Mouse (Mus musculus) liver, embryonic 15.5 days (tissue): ENCODE data around the gene Lrrn1. TPM values are rescaled to one million over a fixed set of nuclear protein-coding genes. Genes with fewer than 3 reads are reported as not detected.

Experiments
- ATAC-seq: fragments of 200-750 bp; cut with Nextera tagmentation; 2 replicates; pipeline ENCODE4 v1.8.0; 2017; ENCODE audit warnings: moderate number of reproducible peaks, mild to moderate bottlenecking, moderate library complexity; ENCODE audit not compliant: insufficient read depth
- H3K27ac ChIP-seq: fragments of 300-500 bp; sonication (generic); replicated peaks from 2 replicates; pipeline ENCODE4 v1.5.1; 2015; ENCODE audit warnings: mild to moderate bottlenecking, inconsistent platforms
- H3K27me3 ChIP-seq: fragments of 300-500 bp; sonication (generic); 2 replicates; pipeline ENCODE4 v1.6.1; 2015; ENCODE audit warnings: mild to moderate bottlenecking, inconsistent platforms
- H3K36me3 ChIP-seq: fragments of 300-500 bp; sonication (generic); replicated peaks from 2 replicates; pipeline ENCODE4 v1.6.1; 2015; ENCODE audit warnings: moderate library complexity, mild to moderate bottlenecking, inconsistent platforms
- H3K4me1 ChIP-seq: fragments of 300-500 bp; sonication (generic); replicated peaks from 2 replicates; pipeline ENCODE4 v1.6.1; 2015; ENCODE audit warnings: inconsistent platforms
- H3K4me2 ChIP-seq: fragments of 300-500 bp; sonication (generic); 2 replicates; pipeline ENCODE4 v1.6.1; 2015; ENCODE audit warnings: moderate library complexity, mild to moderate bottlenecking, inconsistent platforms
- H3K4me3 ChIP-seq: fragments of 300-500 bp; sonication (generic); replicated peaks from 2 replicates; pipeline ENCODE4 v1.5.1; 2015; ENCODE audit warnings: mild to moderate bottlenecking, inconsistent platforms
- H3K9ac ChIP-seq: fragments of 300-500 bp; sonication (generic); 2 replicates; pipeline ENCODE4 v1.6.1; 2015; ENCODE audit warnings: moderate library complexity, mild to moderate bottlenecking, inconsistent platforms
- H3K9me3 ChIP-seq: fragments of 300-500 bp; sonication (generic); replicated peaks from 2 replicates; pipeline ENCODE4 v1.6.1; 2016; ENCODE audit warnings: inconsistent platforms
- WGBS: fragments of 180-500 bp; shearing (Covaris S2); methylation state at CpG from one replicate; pipeline ENCODE4 v1.1.7; 2015; ENCODE audit warnings: mixed read lengths; ENCODE audit not compliant: insufficient replicate concordance; 5-methylcytosine and 5-hydroxymethylcytosine counted together
- polyA plus RNA-seq: library from polyadenylated mRNA; unstranded; fragments of >200 nt; fragmentation: Nextera tagmentation; extraction: Ambion mirVana; gene quantifications from 2 replicates; pipeline ENCODE4 v1.2.1, GENCODE M21; 2015

The Lrrn1 gene
- polyA plus RNA-seq, 1 experiment from 2014 or later = 0.66 TPM

- ATAC-seq = no peak
- no peak overlapping the region for H3K4me3 ChIP-seq
- H3K4me1 ChIP-seq = no peaks in the 10 kb centered on the region
- H3K9me3 ChIP-seq = no peaks in the 10 kb centered on the region
- H3K27ac ChIP-seq = no peak overlapping the region
- H3K9ac ChIP-seq = no peak overlapping the region
- no peak overlapping the region for H3K4me2 ChIP-seq
- H3K27me3 ChIP-seq = no peaks in the 10 kb centered on the region
- WGBS = 54% methylated on average over 4 of the region's 4 CpGs
- no peaks in the 10 kb centered on the region for H3K36me3 ChIP-seq
Observed at GRCm38 (mm10) chr6:107541918-107542317, 12.3 kb downstream of the Lrrn1 start.

- no peaks in the 10 kb centered on the region for H3K27me3 ChIP-seq
- H3K4me1 ChIP-seq = no peaks in the 10 kb centered on the region
- no peak for ATAC-seq
- no peak overlapping the region for H3K27ac ChIP-seq
- no peak overlapping the region for H3K4me2 ChIP-seq
- 54% methylated on average over 2 of the region's 2 CpGs for WGBS
- H3K9me3 ChIP-seq = no peaks in the 10 kb centered on the region
- no peak overlapping the region for H3K4me3 ChIP-seq
- H3K9ac ChIP-seq = no peak overlapping the region
- no peaks in the 10 kb centered on the region for H3K36me3 ChIP-seq
Observed at GRCm38 (mm10) chr6:107546272-107546671, 16.7 kb downstream of the Lrrn1 start.

- H3K9me3 ChIP-seq = no peaks in the 10 kb centered on the region
- no peak overlapping the region for H3K4me2 ChIP-seq
- 47% methylated on average over 1 of the region's 1 CpGs for WGBS
- no peaks in the 10 kb centered on the region for H3K36me3 ChIP-seq
- no peak overlapping the region for H3K9ac ChIP-seq
- no peak for ATAC-seq
- H3K4me1 ChIP-seq = no peaks in the 10 kb centered on the region
- no peak overlapping the region for H3K27ac ChIP-seq
- H3K4me3 ChIP-seq = no peak overlapping the region
- no peaks in the 10 kb centered on the region for H3K27me3 ChIP-seq
Observed at GRCm38 (mm10) chr6:107552511-107552910, 22.9 kb downstream of the Lrrn1 start.

GRCm38 (mm10) chr6:107555364-107555763 is 25.8 kb downstream of the Lrrn1 start:
- no peak overlapping the region for H3K9ac ChIP-seq
- no peaks in the 10 kb centered on the region for H3K27me3 ChIP-seq
- H3K4me2 ChIP-seq = no peak overlapping the region
- H3K27ac ChIP-seq = no peak overlapping the region
- WGBS = 66% methylated on average over 5 of the region's 5 CpGs
- ATAC-seq = no peak
- H3K4me1 ChIP-seq = no peaks in the 10 kb centered on the region
- H3K9me3 ChIP-seq = no peaks in the 10 kb centered on the region
- no peak overlapping the region for H3K4me3 ChIP-seq
- no peaks in the 10 kb centered on the region for H3K36me3 ChIP-seq

- WGBS = 54% methylated on average over 3 of the region's 3 CpGs
- H3K4me3 ChIP-seq = no peak overlapping the region
Observed at GRCm38 (mm10) chr6:107556996-107557395, 27.4 kb downstream of the Lrrn1 start.

GRCm38 (mm10) chr6:107557806-107558205 is 28.2 kb downstream of the Lrrn1 start:
- Histone ChIP-seq H3K36me3 (no peaks in the 10 kb centered on the region), H3K4me2 (no peak overlapping the region), H3K9ac (no peak overlapping the region), H3K27ac (no peak overlapping the region), H3K9me3 (no peaks in the 10 kb centered on the region), H3K4me3 (no peak overlapping the region), H3K27me3 (no peaks in the 10 kb centered on the region), H3K4me1 (no peaks in the 10 kb centered on the region)
- ATAC-seq = no peak
- WGBS = 71% methylated on average over 3 of the region's 3 CpGs

More at GRCm38 (mm10) chr6:107556996-107557395, 27.4 kb downstream of the Lrrn1 start:
- Histone ChIP-seq H3K4me1 (no peaks in the 10 kb centered on the region), H3K27ac (no peak overlapping the region), H3K9me3 (no peaks in the 10 kb centered on the region), H3K4me2 (no peak overlapping the region), H3K27me3 (no peaks in the 10 kb centered on the region), H3K9ac (no peak overlapping the region), H3K36me3 (no peaks in the 10 kb centered on the region)
- no peak for ATAC-seq

GRCm38 (mm10) chr6:107562255-107562654 is 32.7 kb downstream of the Lrrn1 start:
- no peak overlapping the region for H3K4me2 ChIP-seq
- H3K4me3 ChIP-seq = no peak overlapping the region
- no peak overlapping the region for H3K9ac ChIP-seq
- no peak overlapping the region for H3K27ac ChIP-seq
- 74% methylated on average over 2 of the region's 2 CpGs for WGBS
- H3K9me3 ChIP-seq = no peaks in the 10 kb centered on the region
- H3K27me3 ChIP-seq = no peaks in the 10 kb centered on the region
- no peaks in the 10 kb centered on the region for H3K4me1 ChIP-seq
- no peaks in the 10 kb centered on the region for H3K36me3 ChIP-seq
- no peak for ATAC-seq

GRCm38 (mm10) chr6:107566944-107567634 is 37.5 kb downstream of the Lrrn1 start:
- 50% methylated on average over 12 of the region's 12 CpGs for WGBS
- no peak for ATAC-seq
- Histone ChIP-seq H3K36me3 (no peaks in the 10 kb centered on the region), H3K27me3 (no peaks in the 10 kb centered on the region), H3K27ac (no peak overlapping the region), H3K4me2 (no peak overlapping the region), H3K4me1 (no peaks in the 10 kb centered on the region), H3K9ac (no peak overlapping the region), H3K4me3 (no peak overlapping the region), H3K9me3 (no peaks in the 10 kb centered on the region)

- no peak for ATAC-seq
- H3K4me1 ChIP-seq = no peaks in the 10 kb centered on the region
Observed at GRCm38 (mm10) chr6:107574561-107574960, 45.0 kb downstream of the Lrrn1 start.

GRCm38 (mm10) chr6:107575405-107575804 is 45.8 kb downstream of the Lrrn1 start:
- Histone ChIP-seq H3K36me3 (no peaks in the 10 kb centered on the region), H3K9ac (no peak overlapping the region), H3K4me3 (no peak overlapping the region), H3K27me3 (no peaks in the 10 kb centered on the region), H3K4me1 (no peaks in the 10 kb centered on the region), H3K9me3 (no peaks in the 10 kb centered on the region), H3K4me2 (no peak overlapping the region), H3K27ac (no peak overlapping the region)
- no peak for ATAC-seq
- WGBS = 43% methylated on average over 3 of the region's 3 CpGs

More at GRCm38 (mm10) chr6:107574561-107574960, 45.0 kb downstream of the Lrrn1 start:
- H3K9me3 ChIP-seq = no peaks in the 10 kb centered on the region
- 69% methylated on average over 3 of the region's 3 CpGs for WGBS
- no peak overlapping the region for H3K4me3 ChIP-seq
- H3K27me3 ChIP-seq = no peaks in the 10 kb centered on the region
- no peak overlapping the region for H3K4me2 ChIP-seq
- H3K36me3 ChIP-seq = no peaks in the 10 kb centered on the region
- H3K27ac ChIP-seq = no peak overlapping the region
- H3K9ac ChIP-seq = no peak overlapping the region

- Histone ChIP-seq H3K4me1 (no peaks in the 10 kb centered on the region), H3K9ac (no peak overlapping the region), H3K4me3 (no peak overlapping the region), H3K27me3 (no peaks in the 10 kb centered on the region), H3K27ac (no peak overlapping the region), H3K4me2 (no peak overlapping the region), H3K36me3 (no peaks in the 10 kb centered on the region), H3K9me3 (no peaks in the 10 kb centered on the region)
- ATAC-seq = no peak
- 85% methylated on average over 8 of the region's 8 CpGs for WGBS
Observed at GRCm38 (mm10) chr6:107577309-107577708, 47.7 kb downstream of the Lrrn1 start.
